Mouse (Mus musculus) neutrophil, adult 5-6 weeks (primary cell): ENCODE results near the gene Duoxa1. TPM values are rescaled to one million over a fixed set of nuclear protein-coding genes. Genes with fewer than 3 reads are reported as not detected.
"Not testable (repeated sequence)": the region's sequence is repeated elsewhere in the genome, so short reads cannot be mapped to it uniquely, and the experiment has no call there.

Experiments used
- ATAC-seq: fragments of 151-379, 151-347 bp; 2 replicates; pipeline ENCODE4 v1.8.0; 2017; ENCODE audit warnings: mild to moderate bottlenecking, moderate TSS enrichment; ENCODE audit not compliant: insufficient number of reproducible peaks, poor library complexity, low FRiP score, severe bottlenecking; ENCODE audit errors: extremely low read depth
- total RNA-seq: library from RNA; stranded (forward); fragments of 200-1000 nt; gene quantifications from 2 replicates; pipeline ENCODE4 v1.2.3, GENCODE M21; 2017

Duoxa1 gene
- total RNA-seq, 1 experiment from 2014 or later, result not detected

DNA sequence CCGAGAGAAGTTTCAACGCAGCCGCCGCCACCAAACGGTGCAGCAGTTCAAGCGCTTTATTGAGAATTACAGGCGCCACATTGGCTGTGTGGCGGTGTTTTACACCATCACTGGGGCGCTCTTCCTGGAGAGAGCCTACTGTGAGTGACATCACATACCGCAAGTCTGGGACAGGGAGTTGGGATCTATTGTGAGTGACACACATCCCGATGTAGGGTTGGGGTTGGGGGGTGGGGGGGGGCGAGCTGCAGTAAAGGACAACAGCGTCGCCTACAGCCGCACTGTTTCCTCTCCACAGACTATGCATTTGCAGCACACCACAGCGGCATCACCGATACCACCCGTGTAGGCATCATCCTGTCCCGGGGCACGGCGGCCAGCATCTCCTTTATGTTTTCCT, 23.8 kb upstream of the Duoxa1 start:
- no peak for ATAC-seq

DNA sequence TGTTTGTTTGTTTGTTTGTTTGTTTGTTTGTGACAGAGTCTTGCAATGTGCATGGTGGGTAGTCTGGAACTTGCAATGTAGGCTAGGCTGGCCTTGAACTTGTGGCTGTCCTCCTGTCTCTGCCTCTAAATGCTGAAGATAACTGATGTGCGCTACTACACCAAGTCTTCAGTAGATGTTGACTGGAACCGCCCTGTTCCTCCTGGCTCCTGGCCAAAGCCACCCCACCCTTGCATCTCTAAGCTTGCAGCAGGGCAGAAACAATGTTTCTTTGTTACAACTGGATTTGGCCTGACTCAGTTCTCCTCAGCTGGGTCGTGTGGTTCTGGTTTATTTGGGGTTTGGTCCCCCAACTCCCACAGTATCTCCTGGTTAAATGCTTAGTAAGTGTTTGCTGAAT, 20.6 kb upstream of the Duoxa1 start:
- no peak for ATAC-seq

DNA sequence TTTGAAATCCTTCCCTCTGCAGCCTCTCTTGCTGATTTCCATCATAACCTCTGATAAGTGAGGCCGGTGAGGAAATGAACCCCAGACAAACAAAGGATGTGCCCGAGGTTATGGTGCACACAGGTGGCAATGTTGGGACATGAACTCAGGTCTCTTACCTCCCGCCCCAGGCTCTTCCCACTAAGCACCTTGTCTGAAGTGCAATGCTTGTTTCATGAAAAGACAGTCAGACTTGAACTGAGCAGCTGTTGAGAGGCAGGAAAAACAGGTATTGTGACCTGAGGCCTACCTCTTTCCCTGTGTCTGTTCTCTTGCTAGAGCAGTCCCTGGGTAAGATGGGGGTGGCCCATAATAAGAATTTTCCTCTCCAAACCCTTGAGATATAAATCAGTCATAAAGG, 18.7 kb upstream of the Duoxa1 start:
- ATAC-seq, result no peak

GRCm38 (mm10) chr2:122330317-122330716, 16.8 kb upstream of the Duoxa1 start:
- not testable (repeated sequence) for ATAC-seq

- no peak for ATAC-seq
These were observed 14.5 kb upstream of the Duoxa1 start for GRCm38 (mm10) chr2:122327986-122328385.

- ATAC-seq, result no peak
These were observed 11.8 kb upstream of the Duoxa1 start for GRCm38 (mm10) chr2:122325361-122325760.

- no peak for ATAC-seq
These were observed 11.1 kb upstream of the Duoxa1 start for GRCm38 (mm10) chr2:122324586-122324985.

DNA sequence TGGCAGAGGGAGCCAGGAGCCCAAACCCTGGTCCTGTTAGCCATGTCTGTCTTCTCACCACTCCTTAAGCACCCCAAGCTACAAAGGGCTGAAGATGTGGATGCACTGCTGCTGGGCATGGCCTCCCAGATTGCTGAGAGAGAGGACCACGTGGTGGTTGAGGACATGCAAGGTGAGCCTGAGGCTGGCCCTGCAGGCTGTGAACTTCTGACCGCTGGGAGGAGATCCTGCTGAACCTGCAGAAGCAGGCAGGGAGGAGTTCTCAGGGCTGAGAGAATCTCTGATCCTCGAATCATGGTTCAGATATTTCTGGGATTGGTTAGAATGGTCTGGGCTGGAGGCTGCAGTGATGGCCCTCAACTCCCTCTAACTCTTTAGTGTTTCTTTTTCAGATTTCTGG, 10.4 kb upstream of the Duoxa1 start:
- ATAC-seq, result no peak

DNA sequence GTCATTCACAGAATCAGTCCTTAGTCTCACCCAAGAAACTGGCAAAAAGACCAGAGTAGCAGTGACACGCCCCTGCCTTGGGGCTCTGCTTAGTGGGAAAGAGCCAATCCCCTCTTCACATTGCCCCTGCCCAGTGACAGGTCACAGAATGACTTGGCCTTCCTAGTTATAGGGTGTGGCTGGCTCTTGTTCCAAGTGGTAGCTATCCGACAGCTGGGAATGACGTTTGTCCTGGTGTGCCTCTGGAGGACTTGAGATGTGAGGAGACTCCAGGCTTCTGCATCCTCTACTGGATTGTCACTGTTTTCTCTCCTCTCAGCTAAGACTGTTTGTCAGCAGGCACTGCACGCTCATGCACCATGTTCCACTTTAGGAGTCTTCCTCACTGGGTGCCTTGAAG, 3.9 kb upstream of the Duoxa1 start:
- no peak for ATAC-seq

DNA sequence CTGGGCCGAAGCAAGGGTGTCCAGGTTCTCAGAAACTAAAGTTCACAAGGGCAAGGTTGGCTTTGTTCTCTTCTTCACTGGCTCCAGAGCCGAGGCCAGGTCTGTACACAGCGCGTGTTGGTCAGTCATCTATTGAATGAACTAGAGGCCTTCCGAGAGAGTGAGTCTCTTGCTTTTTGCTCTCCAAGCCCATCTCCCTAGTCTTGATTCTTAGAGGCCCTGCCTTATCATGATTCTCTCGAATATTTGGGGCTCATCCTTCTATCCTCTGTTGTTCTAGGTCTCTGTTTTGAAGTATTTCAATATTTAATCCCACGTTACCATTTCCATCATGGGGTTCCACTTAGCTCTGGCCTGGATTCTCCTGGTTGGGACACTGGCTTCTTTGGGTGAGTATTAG, 1.8 kb upstream of the Duoxa1 start, which contains the start of gene Duox1:
Duox1 (plus strand) TSS at position 301 of the 400 bp plus-strand sequence.
- ATAC-seq, result no peak

GRCm38 (mm10) chr2:122312722-122313417, 660 bp downstream of the Duoxa1 start:
- peak; percentile 40; the same call in 1 of the 2 replicates for ATAC-seq

GRCm38 (mm10) chr2:122311561-122311960, 2.0 kb downstream of the Duoxa1 start:
- ATAC-seq, result no peak

GRCm38 (mm10) chr2:122309647-122310046, 3.9 kb downstream of the Duoxa1 start:
- no peak for ATAC-seq

DNA sequence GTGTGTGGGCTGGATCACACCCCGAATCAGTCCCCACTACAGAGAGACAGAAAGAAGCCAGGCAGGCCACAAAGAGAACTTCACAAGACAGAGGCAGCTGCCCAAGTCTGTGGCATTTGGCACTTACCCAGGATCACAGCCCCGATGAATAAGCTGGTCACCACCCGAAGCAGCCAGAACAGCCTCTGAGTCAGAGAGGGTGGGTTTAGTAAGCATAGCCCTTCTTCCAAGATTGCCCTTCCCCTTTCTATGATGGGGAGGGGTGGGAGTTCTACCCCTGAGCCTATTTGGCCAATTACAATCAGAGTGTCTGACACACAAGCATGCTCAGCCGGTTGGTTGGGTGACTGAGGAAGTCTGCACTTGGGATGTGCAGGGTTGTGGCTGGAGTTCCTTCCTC, 7.3 kb downstream of the Duoxa1 start:
- ATAC-seq, result no peak

GRCm38 (mm10) chr2:122305097-122305892, 8.2 kb downstream of the Duoxa1 start:
- no peak for ATAC-seq

- no peak for ATAC-seq
These were observed 9.0 kb downstream of the Duoxa1 start for GRCm38 (mm10) chr2:122304544-122304943.

GRCm38 (mm10) chr2:122302574-122303241, 10.8 kb downstream of the Duoxa1 start:
- ATAC-seq, result peak; percentile 53

GRCm38 (mm10) chr2:122301921-122302573, 11.5 kb downstream of the Duoxa1 start:
- ATAC-seq, result no peak
